Mouse (Mus musculus): Measurements from ENCODE around the gene Jag2.

GRCm38 (mm10) chr12:112952926-112953565 lies 23.5 kb upstream of the Jag2 start:
- TF ChIP-seq CTCF (IDR thresholded peaks at IDR 0.05; ENCODE audit: extremely low read depth, insufficient read depth, insufficient read length, insufficient replicate concordance): no peak
- no peak for TF ChIP-seq POLR2A (IDR thresholded peaks at IDR 0.05; ENCODE audit: low read depth, low read length)
